Mouse (Mus musculus) forebrain, embryonic 10.5 days (tissue): ENCODE measurements around the gene Gm45062. TPM values are rescaled to one million over a fixed set of nuclear protein-coding genes. Genes with fewer than 3 reads are reported as not detected.

Source experiments
- DNase-seq: peaks from one replicate; pipeline ENCODE4 v3.0.0-alpha.2; 2017; ENCODE audit warnings: low spot score; ENCODE audit errors: extremely low spot score
- H3K27ac ChIP-seq: fragments of 300-500 bp; sonication (generic); 2 replicates; pipeline ENCODE4 v1.5.1; 2016; ENCODE audit warnings: mild to moderate bottlenecking
- H3K27me3 ChIP-seq: fragments of 300-500 bp; sonication (generic); 2 replicates; pipeline ENCODE4 v1.6.1; 2016; ENCODE audit warnings: mild to moderate bottlenecking; ENCODE audit not compliant: poor library complexity, severe bottlenecking
- H3K36me3 ChIP-seq: fragments of 300-500 bp; sonication (generic); replicated peaks from 2 replicates; pipeline ENCODE4 v1.6.1; 2016; ENCODE audit warnings: mild to moderate bottlenecking, moderate library complexity
- H3K4me1 ChIP-seq: fragments of 300-500 bp; sonication (generic); 2 replicates; pipeline ENCODE4 v1.6.1; 2016
- H3K4me3 ChIP-seq: fragments of 300-500 bp; sonication (generic); 2 replicates; pipeline ENCODE4 v1.5.1; 2016; ENCODE audit warnings: mild to moderate bottlenecking, moderate library complexity
- H3K9me3 ChIP-seq: fragments of 300-500 bp; sonication (generic); 2 replicates; pipeline ENCODE4 v1.6.1; 2016; ENCODE audit warnings: mild to moderate bottlenecking, moderate library complexity
- WGBS: fragments of 180-500 bp; shearing (Covaris S2); methylation state at CpG from one replicate; pipeline ENCODE4 v1.1.7; 2016; 5-methylcytosine and 5-hydroxymethylcytosine counted together
- polyA plus RNA-seq: library from polyadenylated mRNA; unstranded; fragments of >200 nt; fragmentation: Nextera tagmentation; extraction: Ambion mirVana; gene quantifications from 2 replicates; pipeline ENCODE4 v1.2.1, GENCODE M21; 2016

Gm45062 gene
- polyA plus RNA-seq, 1 experiment from 2014 or later = 11.1 TPM

GRCm38 (mm10) chr6:8644703-8645102, 385.5 kb downstream of the Gm45062 start:
- H3K27ac ChIP-seq = peak overlapping the region; percentile 68
- no peak overlapping the region for H3K4me3 ChIP-seq
- WGBS = 89% methylated on average over 10 of the region's 10 CpGs
- no peaks in the 10 kb centered on the region for H3K27me3 ChIP-seq
- no peaks in the 10 kb centered on the region for H3K36me3 ChIP-seq
- DNase-seq = no peak
- no peaks in the 10 kb centered on the region for H3K9me3 ChIP-seq
- H3K4me1 ChIP-seq = peaks cover 19% of the 10 kb centered on the region

DNA sequence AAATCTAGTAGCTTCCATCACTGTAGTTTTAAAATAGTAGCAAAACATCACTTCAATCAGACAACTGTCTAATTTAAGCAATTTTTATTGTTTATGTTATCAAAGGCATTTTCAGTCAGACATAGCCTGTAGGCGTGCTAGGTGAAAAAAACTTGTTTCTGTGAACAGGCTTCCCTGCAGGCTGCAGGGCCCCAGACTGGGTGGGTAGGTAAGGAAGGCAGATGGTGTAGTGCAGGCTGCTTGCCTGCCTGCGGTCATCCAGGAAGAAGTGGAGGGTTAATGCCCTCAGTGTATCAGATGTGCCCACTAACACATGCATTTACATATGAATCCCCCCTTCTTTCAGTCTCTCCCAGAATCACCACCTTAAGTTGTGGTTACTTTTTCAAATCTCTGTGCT, 386.5 kb downstream of the Gm45062 start:
- Histone ChIP-seq H3K4me3 (no peak overlapping the region), H3K36me3 (no peaks in the 10 kb centered on the region), H3K9me3 (no peaks in the 10 kb centered on the region), H3K27me3 (no peaks in the 10 kb centered on the region), H3K27ac (no peak overlapping the region), H3K4me1 (peaks cover 19% of the 10 kb centered on the region)
- no peak for DNase-seq
- WGBS = 58% methylated on average over 2 of the region's 2 CpGs

Other genes with a start within 250 kb of the Gm45062 start
- gene Col28a1, start 66.8 kb upstream of the Gm45062 start, polyA plus RNA-seq = 0.10 and 0.12 TPM in 2 replicates
- gene Mios, start 50.2 kb upstream of the Gm45062 start, polyA plus RNA-seq = 27.6 and 28.6 TPM in 2 replicates
- gene Rpa3, start 277 bp upstream of the Gm45062 start, polyA plus RNA-seq = 193 and 207 TPM in 2 replicates
- gene Umad1, start 162 bp upstream of the Gm45062 start, polyA plus RNA-seq = 15.6 and 15.7 TPM in 2 replicates